8 mouse cellular contexts compared by ENCODE assay signal in genomic region chr10:39370786-39371221, GRCm38 (mm10). TPM values are rescaled to one million over a fixed set of nuclear protein-coding genes. Genes with fewer than 3 reads are reported as not detected.
DNase-seq lines count a peak whose midpoint lies in the region; ATAC-seq and TF ChIP-seq lines count a peak whose summit lies in the region.

No protein-coding gene starts in this region.

- 2% methylated on average over 8 of the region's 8 CpGs for WGBS in cerebellum, adult 2 months
- 11% methylated on average over 8 of the region's 8 CpGs for WGBS in heart, embryonic 12.5 days
- WGBS in limb, embryonic 11.5 days = 6% methylated on average over 8 of the region's 8 CpGs
- WGBS in midbrain, postnatal 0 days = under 1% methylated on average over 8 of the region's 8 CpGs

- peak overlapping the region; percentile 80 for H3K4me2 ChIP-seq in heart, embryonic 12.5 days
- peak overlapping the region; percentile 88 for H3K4me2 ChIP-seq in limb, embryonic 11.5 days (ENCODE audit: low read depth, severe bottlenecking)
- H3K4me2 ChIP-seq in midbrain, postnatal 0 days (ENCODE audit: low read depth, low read length, poor library complexity, severe bottlenecking) = peak overlapping the region; percentile 77

- H3K27me3 ChIP-seq in C2C12 (ENCODE audit: control insufficient read depth, insufficient read depth, insufficient read length) = no peaks in the 10 kb centered on the region
- no peaks in the 10 kb centered on the region for H3K27me3 ChIP-seq in cerebellum, adult 2 months (ENCODE audit: control insufficient read depth, insufficient read depth, low read length)
- H3K27me3 ChIP-seq in heart, embryonic 12.5 days (replicated peaks) = no peaks in the 10 kb centered on the region
- H3K27me3 ChIP-seq in limb, embryonic 11.5 days (ENCODE audit: control insufficient read depth, insufficient read depth, low read length) = 0 out of 2 replicates have a peak, but pooled peaks cover 3% of the 10 kb centered on the region
- H3K27me3 ChIP-seq in midbrain, postnatal 0 days (ENCODE audit: insufficient read depth, low read length) = no peaks in the 10 kb centered on the region

- TF ChIP-seq CTCF in C2C12 (IDR thresholded peaks at IDR 0.05; ENCODE audit: control insufficient read depth, insufficient read depth, insufficient read length) = no peak
- no peak for TF ChIP-seq CTCF in cerebellum, adult 2 months (IDR thresholded peaks at IDR 0.05; ENCODE audit: borderline replicate concordance, insufficient read depth, low read depth, low read length)
- no peak for TF ChIP-seq CTCF in midbrain, postnatal 0 days (IDR thresholded peaks at IDR 0.05)

- peak; percentile 68 for DNase-seq in CD4-positive, CD25-positive, alpha-beta regulatory T cell, adult 2 months (ENCODE audit: low read depth, low spot score)
- peak; percentile 56 for DNase-seq in cerebellum, adult 2 months
- DNase-seq in limb, embryonic 11.5 days (ENCODE audit: low spot score) = peak; percentile 39
- peak; percentile 75 for DNase-seq in midbrain, postnatal 0 days (ENCODE audit: low spot score)
- no peak for DNase-seq in urinary bladder, postnatal 14 days (ENCODE audit: low spot score)

- no peaks in the 10 kb centered on the region for H3K36me3 ChIP-seq in C2C12 (ENCODE audit: control insufficient read depth, insufficient read depth)
- no peaks in the 10 kb centered on the region for H3K36me3 ChIP-seq in heart, embryonic 12.5 days
- no peaks in the 10 kb centered on the region for H3K36me3 ChIP-seq in limb, embryonic 11.5 days (ENCODE audit: control insufficient read depth, insufficient read depth, low read length)
- no peaks in the 10 kb centered on the region for H3K36me3 ChIP-seq in midbrain, postnatal 0 days (ENCODE audit: insufficient read depth, low read length)

- peak overlapping the region; percentile 25 for H3ac ChIP-seq in C2C12 (ENCODE audit: control insufficient read depth, insufficient read length, low read depth)

- H3K4me3 ChIP-seq in C2C12 (ENCODE audit: insufficient read depth, poor library complexity, severe bottlenecking) = peak overlapping the region; percentile 62
- H3K4me3 ChIP-seq in cerebellum, adult 2 months (replicated peaks; ENCODE audit: insufficient read depth, low read depth, low read length) = peak overlapping the region; percentile 58
- peak overlapping the region; percentile 92 for H3K4me3 ChIP-seq in heart, embryonic 12.5 days
- peak overlapping the region; percentile 91 for H3K4me3 ChIP-seq in limb, embryonic 11.5 days (ENCODE audit: low read depth, low read length)
- peak overlapping the region; percentile 100 for H3K4me3 ChIP-seq in midbrain, postnatal 0 days (ENCODE audit: low read depth, low read length)

- peak overlapping the region; percentile 54; the same call in 1 of the 2 replicates for H3K27ac ChIP-seq in cerebellum, adult 2 months (ENCODE audit: insufficient read depth, low read length)
- peak overlapping the region; percentile 85 for H3K27ac ChIP-seq in heart, embryonic 12.5 days (ENCODE audit: poor library complexity, severe bottlenecking)
- no peak overlapping the region for H3K27ac ChIP-seq in limb, embryonic 11.5 days (replicated peaks; ENCODE audit: low read depth, low read length)
- H3K27ac ChIP-seq in midbrain, postnatal 0 days (ENCODE audit: low read depth, low read length) = peak overlapping the region; percentile 94

- H3K4me1 ChIP-seq in cerebellum, adult 2 months (ENCODE audit: control insufficient read depth, insufficient read depth, low read length) = peaks cover 3% of the 10 kb centered on the region; the same call in 1 of the 2 replicates
- peaks cover 41% of the 10 kb centered on the region for H3K4me1 ChIP-seq in heart, embryonic 12.5 days (replicated peaks)
- peaks cover 6% of the 10 kb centered on the region; the same call in 1 of the 2 replicates for H3K4me1 ChIP-seq in limb, embryonic 11.5 days (ENCODE audit: control insufficient read depth, insufficient read depth, low read length)
- peaks cover 28% of the 10 kb centered on the region for H3K4me1 ChIP-seq in midbrain, postnatal 0 days (ENCODE audit: insufficient read depth, low read length)

- no peaks in the 10 kb centered on the region for H3K9me3 ChIP-seq in heart, embryonic 12.5 days (replicated peaks)
- H3K9me3 ChIP-seq in limb, embryonic 11.5 days (ENCODE audit: control insufficient read depth, low read length) = no peaks in the 10 kb centered on the region
- no peaks in the 10 kb centered on the region for H3K9me3 ChIP-seq in midbrain, postnatal 0 days (ENCODE audit: low read length)

- H3K9ac ChIP-seq in heart, embryonic 12.5 days = peak overlapping the region; percentile 92
- peak overlapping the region; percentile 86; the same call in 1 of the 2 replicates for H3K9ac ChIP-seq in limb, embryonic 11.5 days (ENCODE audit: low read length)
- H3K9ac ChIP-seq in midbrain, postnatal 0 days (replicated peaks; ENCODE audit: low read length, poor library complexity, severe bottlenecking) = peak overlapping the region; percentile 100

- TF ChIP-seq POLR2A in cerebellum, adult 2 months (IDR thresholded peaks at IDR 0.05; ENCODE audit: borderline replicate concordance, insufficient read depth, low read length) = no peak

- ATAC-seq in CD4-positive, CD25-positive, alpha-beta regulatory T cell, adult 4 months = no peak
- peak; percentile 40; the same call in 1 of the 2 replicates for ATAC-seq in heart, embryonic 12.5 days (ENCODE audit: insufficient number of reproducible peaks, low FRiP score)
- no peak for ATAC-seq in limb, embryonic 11.5 days (ENCODE audit: insufficient number of reproducible peaks, low FRiP score, low TSS enrichment, low read depth)
- ATAC-seq in midbrain, postnatal 0 days (ENCODE audit: low FRiP score) = no peak

- peaks cover 49% of the 10 kb centered on the region for H3K79me2 ChIP-seq in C2C12 (ENCODE audit: control insufficient read depth, insufficient read depth)

- peaks cover 3% of the 10 kb centered on the region for H3K79me3 ChIP-seq in C2C12 (ENCODE audit: low read depth)

TF ChIP-seq in C2C12, 6 proteins besides CTCF, POLR2A, EP300 and RAD21:
- no peak for TF ChIP-seq CEBPB (IDR thresholded peaks at IDR 0.05; ENCODE audit: low read depth)
- no peak for TF ChIP-seq MAX (IDR thresholded peaks at IDR 0.05)

RNA-seq across cellular contexts. Expression of gene Fyn, which starts 2.1 kb away (rescaled TPM):
- polyA plus RNA-seq in CD4-positive, CD25-positive, alpha-beta regulatory T cell, adult 4 months (2017; shearing (Covaris generic)) = 100 to 1,000 TPM in 1 of 2 experiments, 10 to 100 TPM in 1; 71.9 to 106 TPM
- polyA plus RNA-seq in C2C12 (2012; fragmentation: generic; extraction: Trizol) = 16.1 TPM
- polyA plus RNA-seq in cerebellum, adult 2 months (2012; rRNA removed) = 104 and 107 TPM in 2 replicates
- 18.0 and 18.7 TPM in 2 replicates for polyA plus RNA-seq in heart, embryonic 12.5 days (2016; fragmentation: Nextera tagmentation; extraction: Ambion mirVana)
- 20.6 and 20.8 TPM in 2 replicates for polyA plus RNA-seq in limb, embryonic 11.5 days (2014; fragmentation: Nextera tagmentation; extraction: Ambion mirVana)
- 121 and 133 TPM in 2 replicates for total RNA-seq in midbrain, postnatal 0 days (2014; rRNA removed)
- polyA plus RNA-seq in midbrain, postnatal 0 days (2015; fragmentation: Nextera tagmentation; extraction: Ambion mirVana) = 75.6 and 82.9 TPM in 2 replicates
